Mouse (Mus musculus): ENCODE measurements around the gene Cmtm7.

GRCm38 (mm10) chr9:114818918-114819317 lies 37.3 kb upstream of the Cmtm7 start:
- TF ChIP-seq CTCF (IDR thresholded peaks at IDR 0.05; ENCODE audit: low read depth) (no peak), EP300 (IDR thresholded peaks at IDR 0.05; ENCODE audit: low read depth) (no peak)

Data from heart, postnatal 0 days (tissue).